Mouse (Mus musculus) spleen, adult 2 months (tissue): ENCODE measurements around the gene Gm45623.

Source experiments
- CTCF ChIP-seq: fragments of 200-500 bp; IDR thresholded peaks from 2 replicates; pipeline ENCODE4 v1.5.1; 2011; ENCODE audit warnings: mild to moderate bottlenecking, inconsistent platforms; ENCODE audit not compliant: insufficient read depth, insufficient read length, insufficient replicate concordance; ENCODE audit errors: extremely low read depth
- POLR2A ChIP-seq: fragments of 200-500 bp; IDR thresholded peaks from 2 replicates; pipeline ENCODE4 v1.6.1; 2011; ENCODE audit warnings: low read depth, low read length, inconsistent platforms

GRCm38 (mm10) chr13:56795501-56795900 is 41.9 kb upstream of the Gm45623 start:
- TF ChIP-seq POLR2A = no peak
- no peak for TF ChIP-seq CTCF
